Mouse (Mus musculus): ENCODE data around the gene Dll3.
"Not testable (repeated sequence)": the region's sequence is repeated elsewhere in the genome, so short reads cannot be mapped to it uniquely, and the experiment has no call there.

The Dll3 gene

DNA sequence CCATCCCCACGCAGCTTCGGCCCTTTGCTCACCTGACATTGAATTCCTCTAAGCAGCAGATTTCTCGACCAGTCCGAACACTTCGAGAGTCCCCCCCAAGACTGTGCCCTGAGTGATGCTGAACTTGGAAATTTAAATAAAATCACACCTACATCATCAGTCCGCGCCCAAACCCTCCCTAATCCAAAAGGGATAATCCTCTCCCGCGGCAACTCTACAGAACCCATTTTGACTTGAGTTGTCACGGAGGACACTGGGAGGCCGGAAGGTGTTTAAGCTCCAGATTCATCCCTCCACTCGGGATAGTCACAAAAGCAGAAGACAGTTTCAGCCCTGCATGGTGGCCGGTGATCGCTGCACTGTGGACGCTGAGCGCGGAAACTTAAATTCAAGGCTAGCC is 50.1 kb downstream of the Dll3 start:
- no peak for DNase-seq (ENCODE audit: low spot score in 2 of 2)

DNA sequence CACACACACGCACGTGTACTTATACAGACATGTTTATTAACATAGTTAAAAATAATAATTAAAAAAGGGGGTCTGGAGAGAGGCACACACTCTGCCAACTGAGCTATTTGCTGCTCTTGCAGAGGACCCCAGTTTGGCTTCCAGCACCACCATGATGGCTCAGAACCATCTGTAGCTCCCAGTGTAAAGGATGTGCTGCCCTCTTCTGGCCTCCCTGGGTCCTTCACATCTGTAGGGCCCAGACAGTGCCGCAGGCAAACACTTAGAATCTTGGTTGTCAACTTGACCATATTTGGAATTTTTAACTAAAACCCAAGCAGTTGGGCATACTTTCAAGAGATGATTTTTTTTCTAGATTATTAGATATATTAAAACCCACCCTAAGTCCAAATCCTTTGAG is 53.1 kb downstream of the Dll3 start:
- no peak for DNase-seq (ENCODE audit: low spot score in 2 of 2)

DNA sequence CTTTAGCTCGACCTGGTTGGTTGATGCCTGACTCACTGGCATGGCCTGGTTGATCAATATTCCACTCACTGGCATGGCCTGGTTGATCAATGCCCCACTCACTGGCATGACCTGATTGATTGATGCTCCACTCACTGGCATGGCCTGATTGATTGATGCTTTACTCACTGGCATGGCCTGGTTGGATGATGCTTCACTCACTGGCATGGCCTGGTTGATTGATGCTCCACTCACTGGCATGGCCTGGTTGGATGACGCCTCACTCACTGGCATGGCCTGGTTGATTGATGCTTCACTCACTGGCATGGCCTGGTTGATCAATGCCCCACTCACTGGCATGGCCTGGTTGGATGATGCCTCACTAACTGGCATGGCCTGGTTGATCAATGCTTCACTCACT is 58.1 kb downstream of the Dll3 start:
- DNase-seq (ENCODE audit: low spot score in 2 of 2): not testable (repeated sequence)

Measured in natural killer cell, adult 2 months (primary cell).